Mouse (Mus musculus) spleen, postnatal 10 days (tissue): Measurements from ENCODE around the gene Klf6.

Experiments used
- DNase-seq, 2 experiments: peaks; one replicate each; pipeline ENCODE4 v3.0.0; 2021 to 2022; ENCODE audit warnings: low spot score in 2 of 2

Gene Klf6

DNA sequence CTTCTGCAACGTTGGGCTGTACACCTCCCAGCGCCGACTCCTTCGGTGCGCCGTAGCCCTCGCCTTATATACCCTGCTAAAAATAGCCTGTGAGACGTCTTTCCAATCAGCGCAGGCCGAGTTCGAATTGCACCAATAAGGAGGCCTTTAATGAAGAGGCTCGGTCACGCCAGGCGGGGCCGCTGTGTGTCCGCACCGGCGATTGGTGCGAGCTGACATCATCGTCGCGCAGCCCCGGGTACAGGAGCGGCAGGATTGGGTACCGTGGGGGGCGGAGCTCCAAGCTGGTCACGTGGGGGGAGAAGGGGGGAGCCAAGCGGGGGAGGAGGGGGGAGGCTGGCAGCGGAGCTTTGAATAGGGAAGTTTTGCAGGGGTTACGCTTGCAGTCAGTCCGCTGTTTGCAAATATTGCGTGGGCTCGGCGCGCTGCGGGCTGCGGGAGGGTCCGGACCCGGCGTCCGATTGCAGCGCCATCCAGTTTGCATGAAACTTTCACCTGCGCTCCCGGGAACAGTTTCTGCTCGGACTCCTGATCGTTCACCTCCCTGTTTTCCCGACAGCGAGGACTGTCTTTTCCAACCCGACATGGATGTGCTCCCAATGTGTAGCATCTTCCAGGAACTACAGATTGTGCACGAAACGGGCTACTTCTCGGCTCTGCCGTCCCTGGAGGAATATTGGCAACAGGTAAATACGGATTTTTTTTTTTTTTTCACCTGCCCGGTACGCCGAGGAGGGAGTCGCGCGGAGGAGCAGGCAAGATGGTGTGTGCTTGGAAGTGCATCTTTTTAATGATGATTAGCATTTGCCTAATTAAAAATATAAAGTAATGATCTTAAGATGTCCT is at the start of gene Klf6:
TSS of gene Klf6 (plus strand) at position 326 of the 846 bp plus-strand sequence.
- DNase-seq = peak; percentile 90 to 97

DNA sequence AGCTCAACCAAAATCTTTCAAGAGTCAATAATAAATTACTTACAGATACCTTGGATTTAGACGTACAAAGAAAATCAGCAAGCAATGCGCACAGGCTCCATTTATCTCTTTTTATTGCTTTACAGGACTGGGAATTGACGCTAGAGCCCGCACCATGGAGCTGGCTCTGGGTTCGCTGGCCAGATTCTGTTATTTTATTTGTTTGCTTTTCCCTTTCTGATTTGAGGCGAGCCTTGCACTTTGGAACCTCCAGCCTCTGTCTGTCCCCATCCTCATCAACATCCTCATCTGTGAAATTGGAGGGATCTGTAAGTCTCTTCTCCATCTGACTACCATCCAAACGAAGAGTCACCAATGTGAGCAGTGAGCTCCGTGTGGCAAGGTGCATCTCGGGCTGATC is 47.8 kb upstream of the Klf6 start:
- no peak for DNase-seq

DNA sequence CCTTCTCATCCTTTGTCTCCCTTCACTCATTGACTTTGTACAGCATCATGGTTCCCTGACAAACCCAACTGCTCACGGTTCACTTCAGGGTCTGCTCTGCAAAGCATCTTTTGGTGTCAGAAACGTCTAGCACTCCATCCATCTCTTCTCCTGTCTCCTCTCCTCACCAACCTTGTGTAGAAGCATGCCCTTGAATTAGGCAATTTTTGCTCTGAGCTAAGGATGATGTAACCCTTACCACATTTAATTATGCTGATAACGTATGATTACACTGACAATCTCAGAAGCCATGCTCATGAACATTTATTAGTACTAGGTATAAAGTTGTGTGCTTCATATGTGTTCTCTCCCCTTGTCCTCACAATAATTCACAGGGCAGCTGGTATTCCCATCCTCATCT is 44.0 kb upstream of the Klf6 start:
- DNase-seq = no peak

DNA sequence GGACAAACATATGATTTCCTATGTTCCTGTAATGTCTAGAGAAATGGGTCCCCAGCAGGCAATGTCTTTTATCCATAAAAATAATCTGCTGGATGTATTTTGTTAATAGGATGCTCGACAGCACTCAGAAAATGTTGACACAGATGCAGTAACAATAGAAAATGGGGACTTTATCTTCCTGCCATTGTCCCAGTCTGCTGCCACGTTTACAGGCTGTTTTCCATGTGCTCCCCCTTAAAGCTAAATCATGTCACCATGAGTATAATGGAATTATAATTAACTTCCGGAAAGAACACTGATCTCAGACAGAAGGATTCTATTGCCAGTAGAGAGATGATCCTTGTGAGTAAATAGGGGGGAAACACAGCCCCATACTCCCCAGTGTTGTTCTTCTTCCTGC is 42.1 kb upstream of the Klf6 start:
- DNase-seq = no peak

DNA sequence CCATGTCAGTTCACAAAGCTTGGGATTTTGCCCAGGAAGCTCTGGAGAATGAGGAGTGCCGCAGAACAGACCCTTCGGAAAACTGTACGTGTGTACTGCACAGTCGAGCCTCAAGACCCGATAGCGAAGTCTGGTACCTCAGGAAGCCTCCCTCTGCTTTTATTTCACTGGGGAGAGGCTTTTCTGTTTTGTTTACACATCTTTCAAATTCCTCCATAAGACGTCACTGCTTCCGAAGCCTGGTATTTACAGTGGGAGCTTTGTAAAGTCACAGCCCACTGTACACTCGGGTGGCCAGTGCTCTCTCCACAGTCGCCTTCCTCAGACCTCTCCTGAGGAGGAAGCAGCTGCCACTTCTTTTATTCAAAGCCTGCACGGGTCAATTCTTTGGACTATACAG is 38.7 kb upstream of the Klf6 start:
- DNase-seq = no peak

DNA sequence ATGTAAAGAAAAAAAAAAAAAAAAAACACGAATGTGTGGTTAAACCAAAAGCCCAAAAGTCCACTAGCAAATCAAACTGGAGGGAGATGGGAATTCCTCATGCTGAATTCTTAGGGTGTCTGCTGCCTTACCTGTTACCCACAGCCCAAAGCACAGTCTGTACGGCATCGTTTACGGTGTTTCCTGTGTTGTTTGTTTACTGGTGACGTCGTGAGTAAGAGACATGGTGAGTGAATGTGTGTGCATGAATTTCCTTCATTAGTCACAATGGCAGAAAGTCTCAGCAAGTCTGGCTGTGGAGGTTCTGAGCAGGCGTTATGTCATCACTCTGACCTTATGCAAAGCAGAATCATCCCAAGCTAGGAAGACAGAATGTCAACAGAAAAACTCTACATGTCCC is 38.1 kb upstream of the Klf6 start:
- DNase-seq = no peak

DNA sequence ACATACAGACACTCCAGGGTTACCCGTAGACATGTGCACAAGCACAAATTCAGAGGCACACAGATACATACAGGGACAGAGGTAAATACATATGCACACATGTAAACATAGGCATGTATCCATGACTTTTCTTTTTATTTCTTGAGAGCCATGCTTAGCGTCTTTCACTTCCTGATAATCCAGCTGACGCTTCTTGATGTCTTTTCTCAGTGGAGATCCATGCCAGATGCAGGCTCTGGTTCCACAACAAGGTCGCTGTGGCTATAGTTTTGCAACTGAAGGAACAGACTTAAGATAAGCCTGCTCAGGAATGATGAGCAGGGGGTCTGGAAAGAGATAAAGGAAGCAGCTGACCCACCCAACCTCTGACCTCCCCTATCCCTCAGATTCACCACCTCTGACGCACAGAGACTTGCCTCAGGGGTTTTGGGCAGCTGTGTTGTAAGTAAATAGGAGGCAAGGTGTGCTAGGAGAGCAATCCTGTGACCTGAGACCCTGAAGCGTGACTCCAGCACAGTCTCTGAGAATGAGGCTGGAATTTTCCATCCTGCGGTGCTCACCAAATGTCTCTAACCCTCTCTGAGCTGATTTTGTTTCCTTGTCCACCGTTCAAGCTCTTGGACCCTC is 37.0 kb upstream of the Klf6 start:
- no peak for DNase-seq

DNA sequence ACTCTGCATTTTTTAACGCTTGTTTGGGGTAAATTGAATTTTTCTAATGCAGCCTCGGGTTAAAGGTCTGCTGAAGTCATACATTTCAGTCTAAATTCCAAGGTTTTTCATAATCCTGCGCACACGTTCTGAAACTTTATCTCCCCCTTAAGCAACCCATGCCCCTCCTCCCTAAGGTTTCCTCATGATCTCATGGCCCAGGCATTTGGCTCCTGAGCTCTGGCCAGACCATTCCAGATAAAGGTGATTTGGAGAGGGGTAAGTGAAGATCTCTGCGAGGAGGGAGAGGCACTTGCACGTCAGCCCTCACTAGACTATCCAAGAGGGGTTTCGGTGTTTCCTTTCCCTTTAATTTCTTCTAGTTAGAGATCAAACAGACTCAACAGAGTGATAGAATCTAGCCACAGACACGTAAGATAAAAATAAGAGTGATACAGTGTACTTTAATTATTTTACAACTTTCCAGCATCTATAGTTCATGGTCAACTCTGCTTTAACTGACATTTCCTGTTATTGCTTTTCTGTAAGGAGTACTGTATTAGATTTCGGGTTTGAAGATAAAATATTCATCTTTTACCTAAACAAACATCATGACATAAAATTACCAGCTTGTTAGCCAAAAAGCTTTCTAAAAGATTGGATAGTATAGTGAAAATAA is 35.0 kb upstream of the Klf6 start:
- DNase-seq = no peak

DNA sequence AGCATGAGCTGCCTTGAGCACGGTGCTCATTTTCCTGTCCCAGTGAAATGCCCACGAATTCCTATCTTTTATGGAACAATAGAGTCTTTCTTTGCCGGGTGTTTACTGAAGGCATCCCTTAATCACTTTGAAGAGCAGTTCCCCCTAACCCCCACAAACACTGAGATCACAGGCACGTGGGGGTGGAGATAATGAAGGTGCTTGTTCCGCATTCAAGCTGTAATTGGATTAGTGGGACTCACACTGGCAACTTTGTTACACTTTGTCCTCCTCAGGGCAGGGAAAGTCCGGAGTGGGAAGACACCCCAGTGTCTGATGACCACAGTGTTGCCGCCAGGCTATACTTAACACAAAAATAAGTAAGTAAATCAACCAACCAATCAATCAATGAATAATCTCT is 29.3 kb upstream of the Klf6 start:
- DNase-seq = no peak

DNA sequence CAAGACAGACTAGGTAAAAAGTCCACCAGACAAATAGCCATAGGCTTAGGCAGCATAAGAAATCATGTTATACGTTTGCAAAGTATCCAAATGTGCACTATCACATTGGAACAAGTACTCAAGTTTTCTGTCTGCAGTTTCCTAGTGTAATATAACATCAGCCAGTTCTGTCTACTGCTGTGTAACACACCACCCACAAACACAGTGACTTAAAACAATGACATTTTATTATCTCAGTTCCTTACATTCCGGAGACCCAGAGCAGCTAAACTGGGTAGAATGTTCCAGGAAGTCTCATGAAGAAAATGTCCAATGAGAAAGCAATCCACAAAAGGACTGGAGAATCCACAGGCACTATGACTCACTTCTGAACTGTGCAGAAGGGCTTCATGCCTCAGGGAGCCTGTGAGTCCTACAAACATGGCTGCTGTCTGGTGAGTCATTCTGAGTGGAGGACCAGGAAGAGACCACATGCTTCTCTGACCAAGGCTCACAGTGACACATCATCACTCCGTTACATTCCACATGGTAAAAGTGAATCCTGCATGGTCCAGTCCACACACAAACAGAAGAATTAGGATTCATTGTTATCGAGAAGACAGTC is 24.0 kb upstream of the Klf6 start:
- DNase-seq = no peak

DNA sequence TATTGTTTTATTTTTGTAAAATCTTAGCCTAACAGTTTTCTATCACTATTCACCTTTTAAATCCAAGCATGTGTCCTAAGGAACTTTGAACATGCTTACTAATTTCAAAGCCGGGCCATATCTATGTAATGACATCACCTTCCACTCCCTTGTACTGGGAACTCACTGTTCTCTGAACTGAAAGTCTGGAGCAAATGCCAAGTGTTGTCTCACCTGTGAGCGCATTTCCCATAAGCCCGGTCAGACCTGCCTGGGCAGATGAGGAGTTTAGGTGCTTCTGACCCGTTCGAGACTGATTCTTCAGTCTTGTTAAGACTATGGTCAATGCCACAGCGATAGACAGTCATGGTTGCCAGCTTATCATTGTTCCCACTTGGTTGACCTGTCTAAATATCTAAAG is 19.9 kb upstream of the Klf6 start:
- DNase-seq = no peak

DNA sequence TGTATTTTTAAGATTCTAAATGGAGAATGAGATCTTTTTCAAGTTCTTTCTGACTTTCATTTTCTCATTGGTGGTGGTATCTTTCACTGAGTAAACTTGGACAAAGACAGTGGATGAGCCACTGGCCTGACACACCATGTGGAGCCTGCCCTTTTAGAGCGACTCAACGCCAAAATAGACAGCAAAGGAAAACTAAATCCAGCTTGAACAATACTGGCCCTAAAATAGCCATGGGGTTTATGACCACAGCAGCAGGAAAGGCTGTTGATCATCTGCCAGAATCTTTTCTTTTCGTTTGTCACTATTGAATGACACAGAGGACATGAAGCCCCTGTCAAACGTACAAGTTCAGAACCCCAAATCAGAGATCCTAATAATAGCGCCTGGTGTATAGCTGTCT is 18.4 kb upstream of the Klf6 start:
- DNase-seq = no peak

DNA sequence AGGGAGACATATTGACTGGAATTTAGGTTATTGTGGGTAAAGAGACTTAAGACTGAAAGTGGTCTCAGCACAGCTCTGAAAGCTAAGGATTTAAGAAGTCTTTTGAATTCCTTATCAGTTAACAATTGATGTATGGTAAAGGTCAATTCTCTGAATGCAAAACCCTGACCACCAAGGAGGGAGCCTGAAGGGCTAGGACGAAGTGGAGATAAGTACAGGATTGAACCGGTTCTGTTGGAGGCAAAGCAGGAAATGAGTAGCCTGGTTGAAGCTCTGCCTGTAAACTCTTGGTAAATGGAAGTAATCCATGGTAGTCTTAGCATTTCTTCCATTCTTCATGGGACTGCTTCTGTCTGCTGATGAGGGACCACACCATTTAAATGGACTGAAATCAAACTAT is 17.5 kb upstream of the Klf6 start:
- DNase-seq = no peak

DNA sequence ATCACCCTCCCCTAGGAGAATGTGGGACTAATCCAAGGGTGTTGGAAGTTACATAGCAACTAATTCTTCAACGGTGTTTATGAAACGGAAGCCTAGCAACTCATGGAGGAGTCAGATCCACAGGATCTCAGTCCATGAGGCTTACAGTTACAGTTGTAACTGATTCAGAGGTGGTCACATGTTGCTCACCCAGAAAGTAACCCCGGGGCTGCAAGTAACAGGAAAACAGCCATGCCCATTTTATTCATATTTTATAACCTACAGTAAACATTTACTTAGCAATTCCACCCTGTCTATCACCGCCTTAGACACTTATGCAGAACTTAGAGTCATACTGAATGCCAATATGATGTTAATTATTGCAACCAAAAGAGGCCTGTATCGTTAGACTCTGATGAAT is 16.9 kb upstream of the Klf6 start:
- DNase-seq = no peak

DNA sequence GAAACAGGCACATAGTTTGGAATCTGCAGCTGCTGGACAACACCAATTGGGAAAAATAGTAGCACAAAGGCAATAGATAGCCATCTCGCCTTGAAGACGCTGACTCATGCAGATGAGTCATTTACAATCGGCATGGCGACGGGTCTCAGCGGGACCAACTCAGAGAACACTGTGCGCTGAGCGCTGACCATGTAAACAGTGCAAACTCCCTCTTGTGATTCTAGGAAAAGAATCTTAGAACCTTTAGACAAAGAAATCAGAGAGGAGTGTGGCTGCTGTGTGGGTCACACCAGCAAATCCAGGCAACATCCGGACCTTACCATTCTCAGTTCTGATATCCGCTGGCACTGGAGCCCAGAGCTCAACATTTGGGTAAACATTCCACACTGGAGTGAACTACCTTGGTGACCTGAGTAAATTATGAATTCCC is 16.1 kb upstream of the Klf6 start:
- no peak for DNase-seq

DNA sequence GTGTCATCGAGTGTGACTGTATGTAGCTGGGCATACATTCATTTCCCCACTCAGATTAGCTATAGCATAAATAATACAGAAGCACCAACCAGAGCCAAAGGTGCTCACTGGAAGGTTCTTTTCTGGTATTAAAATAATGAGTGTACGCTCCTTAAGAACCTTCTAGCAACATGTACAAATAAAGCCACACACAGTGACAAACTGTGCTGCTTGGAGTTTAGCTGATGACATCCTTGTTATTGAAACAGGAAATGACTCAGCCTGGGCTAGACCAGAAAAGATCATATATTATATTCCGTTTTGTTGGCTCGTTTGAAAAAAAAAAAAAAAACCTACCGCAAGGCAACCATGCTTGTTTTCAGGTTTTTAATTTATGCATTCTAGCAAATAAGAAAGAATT is 15.7 kb upstream of the Klf6 start:
- DNase-seq = no peak

DNA sequence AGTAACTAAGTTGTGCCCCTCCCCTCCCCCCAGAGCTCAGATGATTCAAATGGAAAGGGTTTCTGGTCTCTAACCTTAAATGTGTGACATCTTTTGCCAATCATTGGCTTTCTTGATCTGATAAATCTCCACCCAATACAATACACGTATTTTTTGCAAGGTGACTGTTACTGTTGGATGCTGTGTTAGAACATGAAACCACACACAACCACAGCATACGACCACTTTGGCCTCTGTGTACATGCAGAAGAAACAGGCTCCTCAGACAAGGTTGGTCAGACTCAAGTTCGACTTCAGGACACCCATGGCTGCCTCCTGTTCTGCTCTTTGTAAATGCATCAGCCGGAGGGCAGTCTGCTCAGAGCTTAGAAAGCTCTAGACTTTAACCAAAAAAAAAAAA is 14.4 kb upstream of the Klf6 start:
- DNase-seq = no peak

DNA sequence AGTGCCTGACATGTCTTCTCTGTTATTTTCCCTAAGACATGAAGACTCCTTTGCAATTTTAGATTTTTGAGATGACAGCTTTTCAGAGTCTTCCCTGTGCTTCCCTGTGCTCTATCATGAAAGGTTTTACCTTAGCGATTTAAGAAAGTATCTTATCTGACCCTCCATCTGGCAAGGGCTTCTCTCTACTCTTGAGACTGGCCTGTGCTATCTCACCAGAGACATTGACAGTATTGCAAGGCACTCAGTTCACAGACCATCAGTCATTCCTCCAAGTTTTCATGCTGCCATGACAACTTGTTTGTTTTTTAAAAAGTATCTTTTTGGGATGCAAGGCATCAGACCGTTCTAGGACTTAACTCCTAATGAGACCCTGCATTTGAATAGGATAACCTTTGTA is 13.5 kb upstream of the Klf6 start:
- no peak for DNase-seq

DNA sequence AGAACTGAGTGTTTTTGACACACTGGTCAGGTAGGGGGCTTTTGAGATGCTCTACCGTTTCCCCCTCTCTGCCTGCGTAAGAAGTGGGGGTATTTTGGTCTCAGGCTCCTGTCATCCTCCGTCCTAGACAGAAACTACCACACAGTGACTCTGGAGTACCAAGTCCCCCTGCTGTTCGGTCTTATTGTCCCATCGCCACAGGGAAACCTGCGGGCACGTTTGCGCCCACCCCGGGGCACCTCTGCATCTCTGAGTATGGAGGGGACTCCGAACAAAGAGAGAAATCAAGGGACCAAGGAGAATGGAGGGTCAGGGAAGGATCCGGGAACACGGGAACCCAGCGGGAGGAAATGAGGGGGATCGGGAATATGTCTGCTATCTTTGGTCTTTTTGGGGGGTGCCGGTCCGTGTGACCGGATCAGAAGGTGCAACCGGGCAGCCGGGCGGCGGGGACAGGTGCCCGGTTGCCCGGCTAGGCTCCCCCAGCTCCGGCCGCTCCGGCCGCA is 578 bp upstream of the Klf6 start:
- DNase-seq = peak; percentile 58 to 67

DNA sequence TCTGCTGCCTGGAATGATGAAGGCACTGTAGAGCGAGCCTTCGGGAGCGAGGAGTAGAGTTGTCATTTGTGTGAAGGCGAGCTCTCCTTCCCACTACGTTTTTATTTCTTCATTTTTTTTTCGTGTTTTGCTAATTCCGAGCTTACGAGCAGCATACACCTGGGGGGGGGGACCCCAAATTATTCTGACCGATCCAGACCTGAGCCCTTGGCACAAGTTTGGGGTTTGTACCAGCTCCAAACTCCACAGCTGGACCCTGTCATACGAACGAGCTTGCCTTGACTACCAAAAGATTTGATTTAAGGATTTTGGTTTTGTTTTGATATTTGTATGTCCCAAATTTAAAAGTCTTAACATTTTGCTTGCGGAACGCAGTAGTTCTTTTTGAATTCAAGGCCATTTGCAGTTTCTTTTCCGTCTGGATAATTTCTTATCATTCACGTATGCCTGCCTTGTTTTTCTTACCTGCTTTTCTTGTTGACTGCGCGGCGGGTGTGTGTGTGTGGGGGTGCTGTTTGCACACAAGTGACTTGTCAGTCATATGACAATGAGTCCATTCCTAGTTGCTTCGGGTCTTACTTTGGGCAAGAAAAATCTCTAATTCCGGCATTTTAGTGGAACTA is 832 bp downstream of the Klf6 start:
- DNase-seq = peak; percentile 22 to 46

DNA sequence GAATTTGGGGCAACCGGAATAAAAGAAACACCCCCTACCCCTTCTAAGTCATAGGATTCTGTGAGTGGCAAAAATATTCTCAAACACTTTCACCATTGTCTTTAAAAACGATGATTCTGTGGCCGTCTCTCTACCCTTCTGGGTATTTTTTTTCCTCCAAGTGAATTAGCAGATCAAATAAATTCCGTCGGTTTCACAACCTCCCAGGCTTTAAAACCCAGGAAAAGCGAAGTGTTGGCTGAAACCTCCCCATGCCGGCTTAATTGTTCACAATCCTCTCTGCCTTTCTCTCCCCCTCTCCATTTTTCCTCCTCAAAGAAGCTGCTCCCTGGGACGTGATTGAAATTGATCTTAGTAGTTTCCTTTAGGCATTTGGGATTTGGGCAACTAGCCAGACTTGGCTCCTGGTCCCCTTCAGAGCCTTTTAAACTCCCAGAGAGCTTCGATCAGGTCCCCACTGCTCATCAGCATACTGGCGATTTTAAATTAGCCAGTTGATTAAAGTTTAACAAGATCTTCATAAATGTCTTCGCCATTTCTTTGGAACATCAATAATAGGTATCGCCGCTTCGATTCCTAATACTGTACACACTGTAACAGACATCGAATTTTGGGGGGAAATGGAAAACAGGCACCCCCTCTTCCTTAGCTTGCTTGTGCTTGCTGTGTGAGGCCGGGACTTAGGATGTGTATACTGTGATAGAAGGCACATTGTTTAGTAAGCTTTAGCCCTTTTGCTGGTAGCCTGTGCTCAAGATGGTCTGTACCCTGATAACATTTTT is 1.5 kb downstream of the Klf6 start:
- no peak for DNase-seq
